Mouse (Mus musculus): ENCODE results near the gene Med9.

Med9 gene

GRCm38 (mm10) chr11:59952892-59953291 lies 4.9 kb downstream of the Med9 start:
- no peak for DNase-seq

GRCm38 (mm10) chr11:59956749-59957148 lies 8.7 kb downstream of the Med9 start:
- DNase-seq = no peak

DNA sequence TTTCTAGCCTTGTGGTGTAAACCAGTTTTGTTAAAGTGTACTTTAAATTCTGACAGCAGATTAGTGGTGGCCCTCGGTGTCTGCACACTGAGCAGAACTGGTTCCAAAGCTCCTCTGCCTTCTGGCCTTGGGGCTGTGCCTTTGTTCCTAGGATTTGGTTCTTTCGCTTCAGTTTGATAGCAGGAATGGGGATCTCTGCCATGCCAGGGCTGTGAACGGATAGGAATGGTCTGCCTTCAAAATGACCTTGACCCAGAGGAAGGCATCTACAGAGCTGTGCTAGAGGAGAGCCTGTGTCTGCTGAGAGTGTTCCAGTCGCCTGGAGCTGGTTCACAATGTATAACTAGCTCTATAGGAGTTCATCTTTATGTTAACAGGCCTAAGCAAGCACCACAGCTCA lies 11.4 kb downstream of the Med9 start:
- DNase-seq = no peak

GRCm38 (mm10) chr11:59960476-59961337 lies 12.7 kb downstream of the Med9 start:
- no peak for DNase-seq

DNA sequence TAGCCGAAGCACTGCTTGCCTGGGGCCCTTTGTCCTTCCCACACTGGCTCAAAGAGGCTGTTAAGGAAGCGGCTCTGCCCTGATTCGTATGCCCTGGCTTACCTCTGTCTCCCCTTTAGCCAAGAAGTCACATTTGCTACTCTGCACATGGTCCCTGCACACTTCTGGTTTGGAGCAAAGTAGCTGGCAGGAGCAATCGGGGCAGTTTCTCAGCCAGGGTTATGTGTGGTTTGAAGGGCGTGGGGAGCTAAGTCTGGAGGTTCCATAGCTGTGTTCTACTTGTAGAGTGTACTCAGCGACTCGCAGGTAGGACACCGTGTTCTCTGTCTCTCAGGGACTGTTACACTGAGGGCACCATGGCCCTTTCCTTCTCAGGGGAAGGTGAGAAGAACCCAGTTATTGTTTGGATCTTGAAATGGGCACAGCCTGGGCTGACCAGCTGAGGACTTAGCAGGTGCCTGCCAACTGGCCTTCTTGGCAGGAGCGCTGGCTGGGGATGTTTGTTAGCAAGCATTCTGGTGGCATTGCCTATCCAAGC lies 13.4 kb downstream of the Med9 start:
- peak; percentile 39 for DNase-seq

GRCm38 (mm10) chr11:59962590-59962989 lies 14.6 kb downstream of the Med9 start:
- no peak for DNase-seq

DNA sequence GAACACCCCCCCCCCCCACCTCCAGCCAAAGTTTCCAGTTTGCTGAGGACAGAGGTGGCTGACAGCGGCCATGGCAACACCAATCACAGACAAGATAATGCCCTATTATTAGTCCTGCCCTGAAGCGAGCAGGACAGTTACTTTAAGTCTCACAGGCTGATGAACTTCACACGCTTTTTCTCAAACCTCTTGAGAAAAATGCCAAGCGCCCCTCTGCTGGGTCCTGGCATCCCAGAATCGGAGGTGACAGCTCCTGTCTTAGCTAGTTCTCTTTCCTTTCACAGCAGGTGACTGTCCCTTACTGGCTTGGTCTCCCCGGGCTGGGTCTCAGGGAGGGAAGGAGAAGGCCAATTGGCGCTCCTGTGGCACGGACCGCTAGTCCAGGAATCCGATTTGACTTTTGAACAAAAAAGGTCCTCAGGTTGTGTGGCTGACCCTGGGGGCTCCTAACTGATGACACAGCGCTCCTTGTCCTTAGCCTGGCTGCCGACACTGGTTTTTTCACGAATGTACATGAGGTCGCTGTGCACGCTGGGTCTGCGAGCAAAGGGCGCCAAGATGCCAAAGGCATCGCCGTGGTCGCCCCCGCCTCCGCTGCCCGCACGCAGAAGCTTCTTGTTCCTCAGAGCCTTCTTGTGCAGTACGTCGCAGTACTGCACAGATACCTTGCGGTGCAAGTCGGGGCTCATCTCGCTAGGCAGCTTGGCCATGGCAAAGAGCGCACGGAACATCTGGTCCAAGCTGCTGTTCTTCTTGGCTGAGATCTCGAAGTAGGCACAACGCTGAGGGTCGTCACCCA lies 15.6 kb downstream of the Med9 start:
- DNase-seq = no peak

DNA sequence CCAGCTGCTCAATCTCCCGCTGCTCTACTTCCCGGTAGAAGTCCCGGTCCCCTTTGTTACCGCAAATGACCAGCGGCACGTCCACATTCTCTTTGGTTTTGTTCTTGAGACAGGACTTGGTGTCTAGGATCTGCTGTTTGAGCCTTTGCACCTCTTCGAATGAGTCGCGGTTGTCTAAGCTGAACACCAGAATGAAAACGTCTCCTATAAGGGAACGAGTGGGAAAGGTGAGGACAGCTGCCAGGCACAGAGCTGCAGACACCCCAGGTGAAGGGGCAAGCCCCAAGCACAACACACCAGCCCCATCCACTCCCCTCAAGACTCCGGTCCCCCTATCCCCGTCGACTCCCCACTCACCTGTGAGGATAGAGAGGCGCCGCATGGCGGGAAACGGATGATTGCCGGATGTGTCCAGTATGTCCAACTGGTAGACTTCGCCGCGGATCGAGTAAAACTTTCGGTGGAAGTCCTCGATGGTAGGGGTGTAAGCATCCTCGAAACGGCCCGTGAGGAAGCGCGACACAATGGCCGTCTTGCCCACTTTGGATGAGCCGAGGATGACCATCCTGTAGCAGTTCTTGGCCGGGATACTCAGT lies 16.3 kb downstream of the Med9 start:
- DNase-seq = peak; percentile 41

DNA sequence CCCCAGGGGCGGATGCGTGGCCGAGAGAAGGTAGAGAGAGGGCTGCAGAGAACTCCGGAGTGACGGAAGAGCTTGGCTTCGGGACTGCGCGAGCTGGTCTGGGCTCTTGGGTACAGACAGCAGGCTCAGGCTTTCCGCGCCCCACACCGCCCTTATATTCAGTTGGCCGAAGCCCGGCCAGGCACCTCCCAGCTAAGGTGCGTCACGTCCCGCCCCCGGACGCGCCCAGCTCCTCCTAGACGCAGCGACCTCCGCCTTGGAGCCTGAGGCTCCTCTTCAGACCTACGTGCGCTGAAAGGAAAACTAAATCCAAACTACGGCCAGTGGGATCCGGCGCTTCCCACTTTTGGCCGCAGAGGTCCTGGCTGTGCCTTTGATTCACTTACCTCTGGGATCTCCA lies 16.8 kb downstream of the Med9 start, which contains the start of gene Rasd1:
TSS of gene Rasd1 (minus strand) at position 127 of the 400 bp plus-strand sequence.
- peak; percentile 89 for DNase-seq

- DNase-seq = peak; percentile 82
Observed at GRCm38 (mm10) chr11:59965227-59966101, 17.5 kb downstream of the Med9 start.

DNA sequence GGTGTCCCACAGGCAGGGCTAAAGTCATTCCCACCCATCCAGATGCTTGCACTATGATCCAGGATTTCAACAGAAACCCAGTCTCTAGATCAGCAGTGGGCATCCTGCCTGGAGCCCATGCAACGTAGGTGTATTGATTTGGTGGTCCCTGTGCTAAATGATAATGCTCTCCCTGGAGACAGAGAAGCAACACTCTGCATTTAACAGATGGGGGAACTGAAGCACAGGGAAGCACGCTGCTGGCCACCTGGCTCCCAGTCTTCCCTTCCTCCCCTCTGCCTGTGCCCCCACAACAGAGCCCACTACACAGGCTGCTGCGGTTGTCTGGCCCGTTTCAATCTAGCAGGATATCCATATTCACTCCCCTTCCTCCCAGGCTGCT lies 18.1 kb downstream of the Med9 start:
- DNase-seq = no peak

- DNase-seq = no peak
Observed at GRCm38 (mm10) chr11:59967765-59968164, 19.8 kb downstream of the Med9 start.

- DNase-seq = no peak
Observed at GRCm38 (mm10) chr11:59970780-59971179, 22.8 kb downstream of the Med9 start.

GRCm38 (mm10) chr11:59971691-59972090 lies 23.7 kb downstream of the Med9 start:
- no peak for DNase-seq

- no peak for DNase-seq
Observed at GRCm38 (mm10) chr11:59973389-59973788, 25.4 kb downstream of the Med9 start.

GRCm38 (mm10) chr11:59975241-59975640 lies 27.2 kb downstream of the Med9 start:
- DNase-seq = no peak

DNA sequence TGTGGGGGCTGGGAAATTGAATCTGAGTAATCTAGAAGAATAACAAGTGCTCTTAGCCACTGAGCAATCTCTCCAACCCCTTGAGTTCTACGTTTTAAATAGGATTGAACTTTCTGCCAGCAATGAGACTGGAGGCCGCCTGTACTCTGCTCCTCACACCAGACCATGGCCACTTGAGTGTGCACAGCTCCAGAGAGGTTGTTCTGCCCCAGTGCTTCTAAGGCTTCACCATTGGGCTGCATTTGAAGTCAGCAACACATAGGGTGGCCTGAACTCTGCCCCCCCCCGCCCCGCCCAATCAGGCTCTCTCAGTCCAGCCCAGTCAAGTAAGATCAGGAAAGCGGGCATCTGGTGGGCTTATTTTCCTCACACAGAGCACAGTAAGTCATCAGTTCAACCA lies 29.8 kb downstream of the Med9 start:
- no peak for DNase-seq

DNA sequence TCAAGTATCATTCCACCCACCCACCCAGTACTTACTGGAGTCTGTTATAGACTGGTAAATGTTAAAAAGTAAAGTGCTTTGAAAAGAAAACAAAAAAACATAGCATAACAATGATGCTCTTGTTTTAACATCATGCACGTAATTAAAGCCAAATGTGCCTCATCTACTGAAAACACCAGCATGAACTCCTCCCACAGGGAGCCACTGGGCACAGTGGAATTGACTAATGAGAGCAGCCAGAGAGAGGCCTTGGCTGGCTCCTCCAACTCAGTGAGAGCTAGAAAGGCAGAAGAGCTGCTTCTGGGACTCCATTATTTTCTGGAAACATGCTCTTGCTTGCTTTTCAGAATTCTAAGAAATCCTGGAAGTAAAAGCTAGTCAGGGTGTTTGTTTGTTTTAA lies 41.4 kb downstream of the Med9 start:
- no peak for DNase-seq

DNA sequence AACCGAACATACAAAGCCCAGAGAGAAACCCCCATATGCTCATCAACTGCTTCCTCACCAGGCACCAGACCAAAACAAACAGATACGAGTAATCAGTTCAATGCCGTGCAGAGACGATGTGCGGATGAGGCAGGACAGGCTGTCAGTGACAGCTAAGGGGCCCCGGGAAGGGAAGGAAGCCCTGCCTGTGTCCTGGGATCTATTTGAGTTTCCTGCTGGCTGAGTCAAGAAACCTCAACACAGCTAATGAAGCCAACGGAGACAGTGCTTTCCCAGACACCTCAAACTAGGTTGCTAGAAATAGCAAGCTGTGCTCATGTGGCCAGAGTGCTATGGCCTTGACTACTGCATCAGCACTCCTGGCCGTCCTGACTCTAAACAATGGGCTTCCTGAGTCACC lies 43.4 kb downstream of the Med9 start:
- DNase-seq = no peak

- DNase-seq = no peak
Observed at GRCm38 (mm10) chr11:59994318-59994717, 46.3 kb downstream of the Med9 start.

DNA sequence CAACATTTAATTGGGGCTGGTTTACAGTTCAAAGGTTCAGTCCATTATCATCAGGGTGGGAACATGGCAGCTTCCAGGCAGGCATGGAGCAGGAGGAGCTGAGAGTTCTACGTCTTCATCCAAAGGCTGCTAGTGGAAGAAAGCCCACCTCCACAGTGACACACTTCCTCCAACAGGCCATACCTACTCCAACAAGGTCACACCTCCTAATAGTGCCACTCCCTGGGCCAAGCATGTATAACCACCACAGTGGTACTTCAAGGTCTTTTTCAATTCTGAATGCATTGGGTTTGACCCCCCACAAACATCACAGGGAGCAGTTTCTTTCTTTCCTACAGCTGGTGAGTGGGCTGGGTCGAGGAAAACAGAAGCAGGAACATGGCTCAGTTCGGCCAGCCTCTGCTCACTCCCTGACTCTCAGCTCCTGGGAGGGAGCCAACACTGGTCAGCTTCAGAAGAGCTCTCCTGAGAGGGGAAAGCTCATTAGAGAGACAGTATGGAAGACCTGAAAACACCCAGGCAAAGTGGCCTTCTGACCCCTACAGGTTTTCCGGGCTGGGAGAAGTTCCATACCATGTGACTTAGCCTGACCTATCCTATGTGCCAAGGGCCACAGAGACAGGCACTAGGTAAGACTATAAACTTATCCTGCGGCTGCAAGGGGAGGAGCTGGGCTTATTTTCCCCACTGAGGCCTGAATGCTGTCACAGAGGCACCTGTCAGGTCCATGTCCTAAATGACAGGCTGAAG lies 53.4 kb downstream of the Med9 start:
- no peak for DNase-seq

GRCm38 (mm10) chr11:60003811-60004210 lies 55.8 kb downstream of the Med9 start:
- no peak for DNase-seq

Data from cerebellum, adult 9-11 months (tissue).